Mouse (Mus musculus) kidney, adult 2 months (tissue): ENCODE data around the gene Minar1. TPM values are rescaled to one million over a fixed set of nuclear protein-coding genes. Genes with fewer than 3 reads are reported as not detected.

Experiments used
- DNase-seq: peaks from one replicate; pipeline ENCODE4 v3.0.0; 2021
- H3K27ac ChIP-seq: fragments of 200-500 bp; 2 replicates; pipeline ENCODE4 v1.5.1; 2012; ENCODE audit warnings: low read depth, low read length, control low read depth, inconsistent platforms; ENCODE audit not compliant: insufficient read depth
- H3K27me3 ChIP-seq: fragments of 200-500 bp; replicated peaks from 2 replicates; pipeline ENCODE4 v1.6.1; 2012; ENCODE audit warnings: mild to moderate bottlenecking, moderate library complexity, low read length, inconsistent platforms; ENCODE audit not compliant: control insufficient read depth, insufficient read depth
- H3K36me3 ChIP-seq: fragments of 200-500 bp; 2 replicates; pipeline ENCODE4 v1.6.1; 2012; ENCODE audit warnings: mild to moderate bottlenecking, moderate library complexity, low read length, inconsistent platforms; ENCODE audit not compliant: control insufficient read depth, insufficient read depth
- H3K4me1 ChIP-seq: fragments of 200-500 bp; 2 replicates; pipeline ENCODE4 v1.6.1; 2011; ENCODE audit warnings: low read length; ENCODE audit not compliant: control insufficient read depth, insufficient read depth
- H3K4me3 ChIP-seq: fragments of 200-500 bp; 2 replicates; pipeline ENCODE4 v1.5.1; 2011; ENCODE audit warnings: mild to moderate bottlenecking, low read depth, low read length, control low read depth; ENCODE audit not compliant: insufficient read depth
- CTCF ChIP-seq: fragments of 200-500 bp; conservative IDR thresholded peaks from 2 replicates; pipeline ENCODE4 v1.5.1; 2011; ENCODE audit warnings: low read depth, mild to moderate bottlenecking, control low read depth, low read length, moderate library complexity, mixed read lengths; ENCODE audit not compliant: insufficient read depth, insufficient read length
- POLR2A ChIP-seq: fragments of 200-500 bp; IDR thresholded peaks from one replicate; pipeline ENCODE4 v1.6.1; 2011; ENCODE audit warnings: low read depth, low read length, control low read depth
- WGBS: fragments of 180-500 bp; shearing (Covaris S2); methylation state at CpG from one replicate; pipeline ENCODE4 v1.1.7; 2018; 5-methylcytosine and 5-hydroxymethylcytosine counted together
- polyA plus RNA-seq: library from polyadenylated mRNA; depleted of rRNA; stranded (reverse); fragments of >200 nt; gene quantifications from 2 replicates; pipeline ENCODE4 v1.2.3, GENCODE M21; 2012

Minar1 gene
- polyA plus RNA-seq, 1 experiment = 0.02 TPM

DNA sequence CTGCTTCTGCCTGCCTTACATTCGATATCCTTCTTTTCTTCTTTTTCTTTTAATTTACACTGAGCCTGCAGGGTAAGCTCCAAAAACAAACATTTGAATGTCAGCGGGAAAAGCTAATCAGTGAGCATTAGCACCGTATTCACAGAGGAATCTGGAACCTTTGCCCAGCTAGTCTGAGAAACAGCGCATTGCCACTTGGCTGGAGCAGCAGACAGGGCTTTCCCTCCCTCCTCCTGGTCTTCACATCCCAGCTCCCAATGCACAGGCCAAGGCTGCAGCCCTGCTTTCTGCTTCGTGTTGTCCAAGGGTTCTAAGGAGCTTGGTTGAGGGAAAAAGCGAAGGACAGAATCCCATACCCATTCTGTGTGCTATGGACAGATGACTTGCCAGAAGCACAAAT is 2.6 kb downstream of the Minar1 start:
- no peak overlapping the region for H3K27ac ChIP-seq
- TF ChIP-seq POLR2A (no peak), CTCF (no peak)
- H3K27me3 ChIP-seq = no peaks in the 10 kb centered on the region; the same call in 1 of the 2 replicates
- WGBS = 35% methylated on average over 6 of the region's 6 CpGs
- peak; percentile 9 for DNase-seq
- H3K4me3 ChIP-seq = no peak overlapping the region
- no peaks in the 10 kb centered on the region for H3K36me3 ChIP-seq
- H3K4me1 ChIP-seq = no peaks in the 10 kb centered on the region

DNA sequence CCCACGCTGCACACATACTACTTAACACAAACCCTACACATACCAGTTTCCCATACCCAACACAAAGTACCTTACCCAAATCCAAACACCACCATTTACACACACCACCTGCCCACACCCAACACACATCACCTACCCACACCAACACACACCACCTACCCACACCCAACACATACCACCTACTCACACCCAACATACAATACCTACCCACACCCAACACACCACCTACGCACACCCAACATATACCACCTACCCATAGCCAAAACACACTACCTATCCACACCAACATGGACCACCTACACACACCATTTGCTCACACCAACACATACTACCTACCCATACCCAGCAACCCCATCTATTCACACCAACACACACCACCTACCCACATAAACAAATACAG is 6.0 kb downstream of the Minar1 start:
- TF ChIP-seq POLR2A = no peak
- TF ChIP-seq CTCF = no peak
- WGBS = 93% methylated on average over 2 of the region's 2 CpGs
- Histone ChIP-seq H3K36me3 (no peaks in the 10 kb centered on the region), H3K27me3 (no peaks in the 10 kb centered on the region), H3K4me3 (no peak overlapping the region), H3K27ac (no peak overlapping the region), H3K4me1 (no peaks in the 10 kb centered on the region)
- DNase-seq = no peak

DNA sequence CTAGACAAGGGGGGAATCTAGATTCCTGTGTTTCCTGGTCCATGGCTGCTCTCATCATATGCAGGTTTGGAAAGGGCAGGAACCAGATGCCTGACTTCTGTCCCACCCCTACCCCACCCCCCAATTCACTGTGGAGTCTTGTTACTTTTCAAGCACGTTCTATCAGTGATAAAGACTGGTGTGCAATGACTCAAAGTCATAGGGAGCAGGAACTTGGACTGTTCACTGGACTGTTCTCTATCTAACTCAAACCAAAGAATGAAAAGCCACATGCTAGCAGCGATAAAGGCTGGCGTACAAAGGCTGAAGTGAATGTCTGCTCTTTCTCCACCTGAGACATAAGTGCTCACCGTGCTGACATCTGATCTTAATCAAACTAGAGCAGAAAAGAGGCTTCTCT is 12.3 kb downstream of the Minar1 start:
- no peak for DNase-seq
- Histone ChIP-seq H3K4me3 (no peak overlapping the region), H3K27me3 (no peaks in the 10 kb centered on the region), H3K36me3 (no peaks in the 10 kb centered on the region), H3K27ac (no peak overlapping the region), H3K4me1 (no peaks in the 10 kb centered on the region)
- TF ChIP-seq CTCF (no peak), POLR2A (no peak)
- 63% methylated on average over 4 of the region's 4 CpGs for WGBS

DNA sequence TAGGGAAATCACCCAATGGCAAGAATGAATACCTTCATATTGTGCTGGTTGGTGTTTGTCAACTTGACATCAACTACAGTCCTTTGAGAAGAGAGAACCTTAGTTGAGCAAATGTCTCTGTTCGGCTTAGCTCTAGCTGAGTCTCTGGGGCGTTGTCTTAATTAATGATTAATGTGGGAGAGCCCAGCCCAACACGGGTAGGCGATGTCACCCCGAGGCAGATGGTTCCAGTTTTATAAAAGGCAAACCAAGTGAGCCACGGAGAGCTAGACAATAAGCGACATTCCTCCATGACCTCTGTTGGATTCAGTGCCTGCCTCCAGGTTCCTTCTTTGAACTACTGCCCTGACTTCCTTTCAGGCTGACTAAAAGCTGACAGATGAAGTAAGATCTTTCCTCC is 15.6 kb downstream of the Minar1 start:
- no peaks in the 10 kb centered on the region for H3K36me3 ChIP-seq
- peak; percentile 34 for DNase-seq
- no peaks in the 10 kb centered on the region for H3K4me1 ChIP-seq
- H3K27ac ChIP-seq = no peak overlapping the region
- H3K4me3 ChIP-seq = no peak overlapping the region
- no peak for TF ChIP-seq POLR2A
- no peak for TF ChIP-seq CTCF
- 42% methylated on average over 7 of the region's 7 CpGs for WGBS
- H3K27me3 ChIP-seq = no peaks in the 10 kb centered on the region

DNA sequence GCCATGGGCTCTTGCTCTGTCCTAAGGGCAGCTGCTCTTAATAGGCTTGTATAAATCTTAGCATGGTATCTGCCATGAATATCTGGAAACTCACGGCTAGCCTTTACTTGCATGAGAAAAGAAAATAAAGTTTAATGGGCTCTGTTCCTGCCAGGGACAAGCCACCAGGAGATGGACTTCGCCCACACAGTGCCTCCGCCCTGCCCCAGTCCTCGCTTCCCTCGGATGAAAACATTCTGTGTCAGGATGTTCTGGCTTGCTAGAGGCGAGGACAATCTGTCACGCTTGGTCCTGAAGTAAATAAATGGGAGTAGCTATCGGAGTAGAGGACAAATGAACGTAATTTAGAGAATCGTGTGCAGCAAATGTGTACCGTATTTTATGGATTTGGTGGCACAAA is 16.7 kb downstream of the Minar1 start:
- H3K4me3 ChIP-seq = no peak overlapping the region

DNA sequence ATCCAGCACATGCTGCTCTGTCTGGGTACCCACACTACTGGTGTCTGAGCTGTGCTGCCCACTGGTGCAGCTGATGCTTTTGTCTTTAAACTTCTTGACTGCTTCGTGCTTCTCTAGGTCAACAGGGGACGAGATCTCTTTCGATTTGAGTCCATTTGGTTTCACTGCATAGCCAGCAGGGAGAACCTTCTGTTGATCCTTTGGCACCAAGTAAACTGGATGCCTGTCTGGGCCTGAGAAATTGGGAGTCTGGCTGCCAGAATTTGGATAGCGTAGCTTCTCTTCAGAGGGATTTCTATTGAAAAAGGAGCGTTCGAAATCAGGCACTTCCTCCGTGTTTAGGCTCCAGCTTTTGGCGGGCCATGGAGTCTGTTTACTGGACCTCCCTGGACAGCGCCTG is 21.0 kb downstream of the Minar1 start:
- Histone ChIP-seq H3K4me3 (no peak overlapping the region), H3K27ac (no peak overlapping the region)
- 90% methylated on average over 9 of the region's 9 CpGs for WGBS

More for the DNA sequence above, 16.7 kb downstream of the Minar1 start:
- WGBS = 17% methylated on average over 11 of the region's 11 CpGs
- TF ChIP-seq CTCF (no peak), POLR2A (no peak)
- Histone ChIP-seq H3K27ac (no peak overlapping the region), H3K27me3 (no peaks in the 10 kb centered on the region), H3K4me1 (no peaks in the 10 kb centered on the region), H3K36me3 (no peaks in the 10 kb centered on the region)
- DNase-seq = peak; percentile 72

DNA sequence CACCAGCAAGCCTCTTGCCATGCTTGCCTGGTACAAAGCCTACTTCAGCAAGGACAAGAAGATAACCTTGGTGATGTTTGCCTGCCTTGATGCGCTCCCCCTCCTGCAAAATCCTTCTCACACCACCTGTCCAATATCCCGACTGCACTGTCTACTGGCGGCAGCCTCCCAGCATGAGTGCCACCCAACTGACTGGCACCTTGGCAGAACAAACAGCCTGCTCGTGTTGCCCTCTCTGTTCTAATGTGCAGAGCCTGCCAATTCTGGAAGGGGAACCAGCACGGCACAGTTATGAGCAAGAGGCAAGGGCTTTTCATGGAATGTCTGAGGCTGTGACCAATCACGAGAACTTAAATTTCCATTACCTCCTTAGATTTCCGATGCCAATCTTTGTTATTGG is 22.2 kb downstream of the Minar1 start:
- Histone ChIP-seq H3K27me3 (no peaks in the 10 kb centered on the region), H3K36me3 (no peaks in the 10 kb centered on the region), H3K27ac (no peak overlapping the region), H3K4me3 (no peak overlapping the region), H3K4me1 (no peaks in the 10 kb centered on the region)
- no peak for TF ChIP-seq CTCF
- no peak for TF ChIP-seq POLR2A
- WGBS = 86% methylated on average over 7 of the region's 7 CpGs
- DNase-seq = no peak

More for the DNA sequence above, 21.0 kb downstream of the Minar1 start:
- H3K36me3 ChIP-seq = no peaks in the 10 kb centered on the region
- H3K27me3 ChIP-seq = no peaks in the 10 kb centered on the region
- TF ChIP-seq POLR2A = no peak
- no peak for TF ChIP-seq CTCF
- H3K4me1 ChIP-seq = no peaks in the 10 kb centered on the region
- DNase-seq = no peak

DNA sequence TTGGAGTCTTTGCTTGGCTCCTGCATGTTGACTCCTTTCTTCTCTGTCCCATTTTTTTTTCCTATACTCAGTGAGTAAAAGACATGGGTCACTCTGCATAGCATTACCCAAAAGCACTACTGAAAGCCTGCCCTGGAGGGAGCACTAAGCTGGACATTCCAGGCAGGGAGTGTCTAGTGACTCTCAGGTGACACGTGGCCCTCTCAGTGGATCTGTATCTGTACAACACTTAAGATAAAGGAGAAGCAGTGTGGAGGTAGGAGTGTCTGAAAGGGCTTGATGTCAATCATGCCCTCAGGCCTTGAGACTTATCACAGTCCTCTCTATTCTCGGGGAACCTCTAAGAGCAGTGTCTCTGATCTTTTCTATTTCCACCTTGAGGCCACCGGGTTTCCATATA is 25.9 kb downstream of the Minar1 start:
- Histone ChIP-seq H3K4me1 (no peaks in the 10 kb centered on the region), H3K27me3 (no peaks in the 10 kb centered on the region), H3K27ac (no peak overlapping the region), H3K4me3 (no peak overlapping the region), H3K36me3 (no peaks in the 10 kb centered on the region)
- no peak for DNase-seq
- TF ChIP-seq POLR2A (no peak), CTCF (no peak)
- 67% methylated on average over 3 of the region's 3 CpGs for WGBS
